Mouse (Mus musculus) MN1 (cell line): ENCODE measurements at regions not wholly inside any gene's neighbourhood (a gene's known extent, or its start where the extent isn't known, plus 50 kb on each side); places are given as distances from the start of the nearest gene placed in this dataset.

ENCODE experiments used
- DNase-seq: peaks from one replicate; pipeline ENCODE4 v3.0.0-alpha.2; 2016; ENCODE audit warnings: low spot score

GRCm38 (mm10) chr15:61599734-61600133 lies 676.9 kb upstream of the A1bg start:
- no peak for DNase-seq

DNA sequence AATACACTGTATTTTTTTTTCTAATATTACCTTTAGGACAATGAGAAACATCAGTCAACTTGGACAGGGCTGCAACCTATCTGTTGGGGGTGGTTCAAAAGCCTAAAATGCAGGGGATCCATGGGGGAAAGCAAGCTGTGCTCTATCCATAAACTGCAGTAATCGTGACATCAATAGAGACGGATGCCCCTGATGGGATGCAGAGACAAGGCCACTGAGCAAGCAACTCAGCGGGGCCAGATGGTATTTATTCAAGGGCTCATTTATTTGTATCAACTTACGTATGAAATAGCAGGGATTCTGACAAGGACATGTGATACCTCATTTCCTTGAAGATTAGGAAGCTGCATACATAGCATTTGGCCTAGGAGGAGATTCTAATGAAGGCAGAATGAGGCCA lies 673.5 kb upstream of the A1bg start:
- no peak for DNase-seq

GRCm38 (mm10) chr15:61588956-61589355 lies 666.1 kb upstream of the A1bg start:
- no peak for DNase-seq

- DNase-seq: no peak
Observed at GRCm38 (mm10) chr15:61582335-61582734, 659.5 kb upstream of the A1bg start.

DNA sequence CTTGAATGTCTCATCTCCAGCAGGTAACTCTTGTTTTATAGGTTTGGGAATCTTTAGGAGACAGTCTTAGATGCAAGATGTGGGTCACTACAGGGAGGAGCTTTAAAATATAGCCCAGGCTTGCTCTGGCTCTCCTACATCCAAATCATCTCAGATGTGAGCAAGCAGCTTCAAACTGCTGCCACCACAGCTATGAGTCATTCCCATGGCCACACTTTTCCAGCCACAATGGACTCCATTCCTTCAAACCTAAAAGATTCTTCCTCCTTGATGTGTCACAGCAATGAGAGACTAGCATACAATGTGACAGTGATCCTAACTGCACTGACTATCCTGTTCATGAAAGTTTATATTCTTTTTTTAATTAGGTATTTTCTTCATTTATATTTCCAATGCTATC lies 640.5 kb upstream of the A1bg start:
- DNase-seq: no peak

- no peak for DNase-seq
Observed at GRCm38 (mm10) chr15:61562252-61562651, 639.4 kb upstream of the A1bg start.

DNA sequence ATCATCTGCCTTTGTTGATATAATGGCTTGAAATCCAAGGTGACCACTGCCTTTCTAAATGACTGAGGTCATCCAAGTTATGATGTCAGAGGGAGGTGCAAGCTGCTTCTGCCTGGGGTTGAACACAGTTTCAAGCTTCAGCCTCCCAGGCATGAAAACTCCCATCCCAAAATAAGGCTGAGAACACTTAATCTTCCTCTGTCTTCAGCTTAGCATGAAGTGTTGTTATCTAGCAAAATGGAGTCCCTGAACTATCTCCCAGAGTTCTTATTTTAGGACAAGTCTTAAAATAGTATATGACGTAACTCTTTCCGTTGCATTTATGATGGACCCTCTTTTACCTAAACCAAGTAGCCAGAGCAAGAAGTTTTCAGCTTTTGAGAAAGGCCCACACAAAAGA lies 631.1 kb upstream of the A1bg start:
- DNase-seq: no peak

DNA sequence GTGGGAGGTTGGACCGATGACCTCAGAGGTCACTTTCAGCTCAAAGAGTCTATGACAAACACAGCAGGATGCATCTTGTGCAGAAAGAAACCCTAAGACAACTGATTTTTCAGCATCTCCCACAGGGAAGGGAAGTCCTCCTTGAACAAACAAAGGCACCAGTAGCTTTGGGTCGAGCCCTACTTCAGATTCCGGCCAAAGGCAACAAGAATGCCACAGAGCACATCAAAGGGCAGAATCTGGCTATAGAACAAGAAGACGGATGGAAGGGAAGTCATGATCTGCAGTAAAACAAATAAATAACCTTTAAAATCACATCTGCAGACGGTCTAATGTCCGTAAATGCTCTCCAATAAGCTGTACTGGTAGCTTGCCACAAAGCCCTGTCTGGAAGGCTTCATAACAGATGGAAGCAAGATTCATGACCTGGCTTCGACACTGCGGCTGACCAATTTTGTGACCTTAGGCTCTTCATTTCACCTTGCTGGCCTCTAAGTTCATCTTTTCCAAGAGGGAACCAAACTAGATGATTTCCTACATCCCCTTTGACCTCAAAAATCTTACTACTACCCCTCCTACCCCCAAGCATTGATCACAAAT lies 630.4 kb upstream of the A1bg start:
- DNase-seq: no peak

DNA sequence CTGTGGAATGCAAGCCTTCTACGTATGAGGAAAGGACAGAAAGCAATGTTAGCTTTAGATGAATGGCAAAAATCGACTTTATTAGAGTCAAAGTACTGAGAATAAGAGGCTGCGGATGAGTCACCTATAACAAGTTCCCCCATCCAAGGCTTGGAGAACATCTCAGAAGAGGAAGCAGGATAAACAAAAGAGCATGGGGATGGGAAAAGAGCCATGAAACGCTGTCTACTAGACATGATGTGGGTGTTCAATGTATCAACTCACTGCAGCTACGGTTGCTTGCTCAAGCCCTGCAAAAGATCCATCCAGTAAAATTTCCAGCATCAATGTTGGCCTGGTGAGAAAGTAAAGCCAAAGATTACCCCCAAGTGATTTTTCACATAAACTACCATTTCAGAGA lies 628.4 kb upstream of the A1bg start:
- DNase-seq: no peak

DNA sequence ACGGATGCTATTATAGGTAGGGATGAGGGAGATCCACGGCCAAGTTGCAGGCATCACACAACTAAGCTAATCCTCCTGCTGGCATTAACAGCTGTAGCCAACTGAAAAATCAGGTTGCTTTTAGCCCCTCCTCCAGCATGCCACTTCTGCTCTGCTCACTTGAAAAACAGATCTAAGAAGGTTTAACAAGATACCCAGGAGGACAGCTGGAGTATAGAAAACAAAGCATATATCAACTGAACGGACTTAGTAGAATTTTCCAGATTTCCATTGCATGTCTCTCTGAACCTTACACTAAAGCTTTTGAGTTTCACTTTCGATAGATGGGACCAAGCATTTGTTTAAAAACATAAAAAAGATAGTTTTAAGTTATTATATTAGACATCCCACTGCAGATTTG lies 625.6 kb upstream of the A1bg start:
- no peak for DNase-seq

- DNase-seq: no peak
Observed at GRCm38 (mm10) chr15:61546608-61547007, 623.8 kb upstream of the A1bg start.

- no peak for DNase-seq
Observed at GRCm38 (mm10) chr15:61544074-61544473, 621.3 kb upstream of the A1bg start.

DNA sequence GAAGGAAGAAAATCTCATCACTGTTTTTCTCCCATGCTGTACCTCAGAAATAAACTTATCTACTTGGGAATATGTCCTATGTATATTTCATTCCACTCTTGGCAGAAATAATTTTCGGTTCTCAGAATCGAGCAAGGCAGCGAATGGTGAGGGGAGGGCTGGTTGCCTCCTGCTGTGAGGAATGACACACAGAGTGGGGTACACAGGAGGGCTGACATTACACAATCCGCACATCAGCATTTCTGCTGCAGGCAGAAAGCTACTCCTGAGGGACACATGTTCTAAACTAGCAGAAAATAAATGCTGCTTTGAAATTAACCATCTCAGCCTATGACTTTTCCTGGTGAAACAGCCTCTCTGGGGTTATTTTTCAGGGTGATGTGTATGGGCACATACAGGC lies 618.8 kb upstream of the A1bg start:
- DNase-seq: no peak

GRCm38 (mm10) chr15:61540753-61541421 lies 618.1 kb upstream of the A1bg start:
- DNase-seq: no peak

GRCm38 (mm10) chr15:61538930-61539329 lies 616.1 kb upstream of the A1bg start:
- DNase-seq: no peak

DNA sequence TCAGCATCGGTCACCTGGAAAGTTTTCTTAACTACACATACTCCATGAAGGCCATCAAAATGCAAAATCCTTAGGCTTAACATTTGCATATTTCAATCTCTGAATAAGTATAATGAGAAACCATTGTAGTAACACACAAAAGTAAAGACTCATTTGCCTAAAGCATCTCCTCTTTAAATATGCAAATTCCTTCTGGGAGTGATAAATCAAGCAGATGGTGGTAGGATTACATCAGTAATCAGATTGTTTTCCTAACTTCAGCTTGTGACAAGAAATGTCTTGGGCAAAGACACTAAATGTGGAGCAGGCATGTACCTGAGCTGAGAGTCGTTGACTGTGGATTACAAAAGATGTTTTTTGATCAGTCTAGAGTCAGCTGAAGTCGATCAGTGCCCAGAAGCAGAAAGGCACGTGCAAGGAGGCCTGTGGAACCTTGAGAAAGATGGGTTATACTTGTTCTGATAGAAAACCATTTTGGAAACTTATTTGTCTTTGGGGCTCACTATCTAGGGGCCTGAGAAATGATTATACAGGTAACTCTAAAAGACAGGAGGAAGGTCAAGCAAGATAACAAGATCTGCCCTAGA lies 615.5 kb upstream of the A1bg start:
- DNase-seq: no peak

DNA sequence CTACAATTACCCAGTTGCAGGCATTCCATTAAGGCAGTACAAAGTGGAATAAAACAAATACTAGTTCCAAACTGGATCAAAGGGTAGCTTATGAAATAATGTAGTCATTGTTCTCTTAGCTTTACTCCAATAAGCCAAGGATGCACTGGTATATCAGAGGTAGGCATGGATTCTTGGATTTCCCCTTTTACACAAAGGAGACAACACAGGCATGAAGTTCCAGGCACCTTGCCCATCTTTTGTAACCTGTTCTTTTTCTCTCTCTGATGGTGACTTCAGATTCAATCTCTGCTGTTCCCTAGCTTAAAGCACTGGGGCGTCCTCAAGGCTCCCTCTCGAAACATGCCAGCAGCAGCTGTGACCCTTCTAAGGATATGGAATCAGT lies 613.5 kb upstream of the A1bg start:
- no peak for DNase-seq

- DNase-seq: no peak
Observed at GRCm38 (mm10) chr15:61535644-61536331, 613.0 kb upstream of the A1bg start.

DNA sequence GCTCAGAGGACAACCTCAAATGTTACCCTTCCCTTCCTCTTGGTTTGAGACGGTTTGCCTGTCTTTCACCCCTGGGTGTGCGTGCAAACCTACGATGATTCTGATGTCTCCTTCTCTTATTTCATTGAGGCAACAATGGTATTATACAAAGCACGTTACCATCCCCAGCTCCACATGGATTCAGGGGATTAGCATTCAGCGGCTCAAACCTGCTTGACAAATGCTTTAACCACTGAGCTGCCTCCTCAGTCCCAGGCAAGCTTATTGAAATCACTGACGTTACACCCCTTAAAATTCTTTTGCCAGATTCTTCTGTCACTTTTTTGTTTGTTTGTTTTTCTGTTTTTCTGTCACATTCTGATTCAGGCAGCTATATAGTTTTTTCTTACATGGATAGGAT lies 612.4 kb upstream of the A1bg start:
- no peak for DNase-seq

DNA sequence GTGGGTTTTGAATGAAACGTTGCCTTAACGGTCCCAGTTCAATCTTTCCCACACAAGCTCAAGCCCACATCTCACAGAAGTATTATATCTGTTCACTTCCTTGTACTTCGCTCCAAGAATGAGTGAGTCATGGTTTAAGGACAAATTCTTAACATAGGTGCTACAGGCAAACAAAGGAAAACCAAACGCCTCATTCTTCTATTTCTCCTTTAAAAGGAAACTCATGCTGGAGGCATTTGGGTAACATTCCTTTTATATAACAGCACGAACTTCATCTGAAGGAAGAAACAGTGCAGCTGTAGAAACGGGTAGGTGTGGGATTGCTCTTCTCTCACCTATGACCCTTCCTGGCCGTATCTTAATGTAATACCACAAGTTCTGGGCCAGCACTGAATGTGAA lies 610.0 kb upstream of the A1bg start:
- no peak for DNase-seq

GRCm38 (mm10) chr15:61532040-61532439 lies 609.2 kb upstream of the A1bg start:
- no peak for DNase-seq

- no peak for DNase-seq
Observed at GRCm38 (mm10) chr15:61523036-61523435, 600.2 kb upstream of the A1bg start.

DNA sequence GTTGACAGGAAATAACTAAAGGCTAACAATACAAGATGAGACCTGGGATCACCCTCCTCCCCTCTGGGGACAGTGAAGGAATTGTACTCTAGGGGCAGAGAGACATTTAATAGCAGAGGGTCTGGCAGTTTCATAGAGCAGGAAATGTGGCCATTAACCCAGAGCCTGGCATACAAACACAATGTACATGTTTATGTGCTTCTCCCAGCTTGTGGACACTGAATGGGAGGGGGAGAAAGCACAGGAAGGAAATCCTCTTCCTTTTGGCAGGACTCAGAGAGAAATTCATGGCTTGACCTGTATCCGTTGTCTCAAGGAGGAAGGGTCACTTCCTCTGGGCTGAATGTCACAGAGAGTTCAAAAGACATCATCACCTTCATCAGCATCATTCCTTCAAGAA lies 594.5 kb upstream of the A1bg start:
- no peak for DNase-seq
